Mouse (Mus musculus): ENCODE measurements at regions not wholly inside any gene's neighbourhood (a gene's known extent, or its start where the extent isn't known, plus 50 kb on each side); places are given as distances from the start of the nearest gene placed in this dataset.
"Not testable (repeated sequence)": the region's sequence is repeated elsewhere in the genome, so short reads cannot be mapped to it uniquely, and the experiment has no call there.

- no peak for DNase-seq (ENCODE audit: low read depth)
These were observed 59.6 kb downstream of the Fasl start for GRCm38 (mm10) chr1:161728546-161729206.

- DNase-seq (ENCODE audit: low read depth): not testable (repeated sequence)
These were observed 60.9 kb downstream of the Fasl start for GRCm38 (mm10) chr1:161727357-161727756.

GRCm38 (mm10) chr1:161726098-161726497 is 62.2 kb downstream of the Fasl start:
- DNase-seq (ENCODE audit: low read depth): not testable (repeated sequence)

GRCm38 (mm10) chr1:161719876-161720275 is 68.4 kb downstream of the Fasl start:
- no peak for DNase-seq (ENCODE audit: low read depth)

DNA sequence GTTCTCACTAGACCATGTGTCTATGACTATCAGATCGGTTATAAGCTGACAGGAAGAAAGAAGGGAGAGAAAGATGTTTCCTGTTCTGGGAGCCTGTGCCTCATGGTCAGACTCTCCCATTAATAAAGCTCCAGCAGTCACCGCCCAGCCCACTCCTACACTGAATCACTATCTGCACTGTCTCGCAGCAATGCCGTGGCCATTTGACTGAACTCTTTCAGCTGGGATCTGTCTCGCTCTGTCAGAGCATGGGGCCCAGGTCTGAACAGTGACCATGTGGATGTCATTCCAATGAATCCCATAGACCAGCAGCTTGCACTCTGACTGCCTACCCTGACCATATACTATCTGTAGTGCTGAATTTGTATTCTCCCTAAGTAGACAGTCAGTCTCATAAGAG is 70.0 kb downstream of the Fasl start:
- no peak for DNase-seq (ENCODE audit: low read depth)

GRCm38 (mm10) chr1:161712918-161713317 is 75.4 kb downstream of the Fasl start:
- no peak for DNase-seq (ENCODE audit: low read depth)

GRCm38 (mm10) chr1:161712283-161712682 is 76.0 kb downstream of the Fasl start:
- no peak for DNase-seq (ENCODE audit: low read depth)

GRCm38 (mm10) chr1:161707049-161707448 is 81.2 kb downstream of the Fasl start:
- DNase-seq (ENCODE audit: low read depth): no peak

DNA sequence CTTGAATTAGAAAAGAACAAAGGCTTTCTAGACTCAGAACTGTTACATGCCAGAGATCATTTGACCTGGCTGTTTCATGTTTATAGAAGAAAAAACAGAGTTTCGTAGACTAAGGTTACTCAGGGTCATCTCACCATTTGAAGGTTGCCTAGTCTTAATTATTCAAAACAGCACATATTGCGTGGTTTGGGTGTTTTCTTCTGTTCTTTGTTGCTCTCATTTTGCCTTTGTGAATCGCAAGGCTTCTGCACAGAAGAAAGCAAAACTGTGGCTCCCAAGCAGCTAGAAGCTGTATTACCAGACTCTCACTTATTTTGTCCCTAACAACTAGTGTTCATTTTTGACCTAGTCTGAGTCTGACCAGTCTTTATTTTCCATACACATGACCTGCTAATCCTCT is 83.3 kb downstream of the Fasl start:
- DNase-seq (ENCODE audit: low read depth): no peak

DNA sequence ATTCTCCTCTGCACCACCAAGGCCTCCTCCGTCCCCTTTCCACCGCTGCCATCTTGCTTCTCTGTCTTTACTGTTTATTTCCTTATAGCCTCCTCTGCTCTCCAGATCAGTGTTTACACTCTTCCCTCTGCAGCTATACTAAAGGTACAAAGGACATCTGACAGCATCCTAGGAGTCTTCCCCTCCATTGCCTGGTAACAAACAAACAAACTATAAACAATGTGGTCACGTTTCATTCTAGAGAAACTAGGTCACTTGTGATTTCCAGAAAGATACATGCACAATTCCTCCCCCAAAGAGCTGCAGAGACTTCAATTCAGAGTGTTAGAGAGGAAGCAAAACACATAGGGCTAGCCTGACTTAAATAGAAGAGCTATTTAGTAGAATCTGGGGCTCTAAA is 83.8 kb downstream of the Fasl start:
- DNase-seq (ENCODE audit: low read depth): no peak

DNA sequence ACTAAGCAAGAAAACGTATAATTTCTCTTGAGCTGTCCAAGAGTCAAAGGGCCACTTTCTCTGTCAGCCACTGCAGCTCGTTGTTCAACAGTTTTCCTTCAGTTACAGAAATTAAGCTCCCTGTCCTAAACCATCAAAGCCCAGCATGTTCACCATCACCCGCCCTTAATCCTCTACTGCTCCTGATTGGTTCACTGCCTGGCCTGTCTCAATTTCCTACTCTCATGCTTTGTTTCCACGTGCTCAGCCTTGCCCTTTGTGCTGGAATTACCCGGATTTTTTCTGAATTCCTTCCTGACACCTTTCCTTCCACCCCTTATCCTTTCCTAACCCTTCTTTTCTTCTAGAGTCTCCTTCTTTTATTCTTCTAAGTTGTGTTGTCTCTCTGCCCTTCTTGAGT is 92.4 kb downstream of the Fasl start:
- DNase-seq (ENCODE audit: low read depth): no peak

DNA sequence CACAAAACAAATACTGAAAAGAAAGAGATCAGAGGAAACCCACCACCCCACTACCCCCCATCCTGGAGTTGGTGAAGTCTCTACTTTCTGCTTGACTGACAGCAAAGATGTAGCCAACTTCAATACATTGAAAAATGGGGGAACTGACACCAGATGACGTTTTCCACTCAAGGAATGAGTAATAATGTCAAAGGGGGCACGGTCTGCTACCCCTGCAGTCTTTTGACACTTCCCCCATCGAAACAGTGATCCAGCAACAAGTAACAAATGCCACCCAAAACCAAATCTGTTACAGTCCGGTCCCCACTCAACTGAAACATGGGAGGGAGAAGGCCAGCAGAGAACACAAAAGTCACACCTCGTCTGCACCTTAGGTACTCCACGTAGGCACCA is 94.5 kb downstream of the Fasl start:
- DNase-seq (ENCODE audit: low read depth): no peak

DNA sequence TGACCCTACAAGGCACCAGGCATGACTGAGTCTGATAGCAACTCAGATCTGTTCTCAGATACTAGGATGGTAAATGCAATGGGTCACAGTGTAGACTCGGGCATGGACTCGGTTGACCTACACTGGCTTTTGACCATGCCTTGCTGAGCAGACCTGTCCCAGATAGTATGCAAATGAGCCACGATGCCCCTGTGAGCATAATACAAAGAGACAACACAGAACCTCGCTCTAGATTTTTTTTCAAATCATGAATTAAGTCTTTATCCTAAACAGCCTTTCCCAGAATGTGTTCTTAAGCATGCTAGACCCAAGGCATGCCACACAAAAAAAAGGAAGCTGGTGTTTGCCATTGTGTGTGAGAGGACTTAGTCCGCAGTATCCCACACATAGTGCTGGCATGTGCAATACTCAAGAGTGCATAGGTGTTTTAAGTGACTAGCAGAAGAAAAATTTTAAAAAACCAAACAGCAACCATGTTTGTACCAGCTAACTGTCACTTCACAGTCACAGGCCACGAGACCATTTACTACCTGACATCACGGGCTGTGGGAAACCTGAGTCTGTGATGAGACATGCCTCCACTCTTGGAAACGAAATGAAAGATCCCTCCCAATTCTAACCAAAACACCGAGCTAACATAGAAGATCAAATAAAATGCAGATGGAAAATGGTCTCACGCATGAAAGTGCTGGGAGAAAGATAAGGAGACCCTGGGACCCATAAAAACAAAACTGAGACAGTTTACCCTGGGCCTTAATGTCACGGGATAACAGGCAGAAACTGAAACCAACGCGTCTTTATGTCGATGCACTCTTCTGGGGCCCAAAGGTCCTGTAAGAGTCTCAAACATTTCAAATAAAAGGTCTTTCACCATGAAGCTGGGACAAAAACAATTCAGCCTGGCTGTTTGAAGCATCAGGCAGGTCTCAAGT is 95.2 kb downstream of the Fasl start:
- DNase-seq (ENCODE audit: low read depth): no peak

DNA sequence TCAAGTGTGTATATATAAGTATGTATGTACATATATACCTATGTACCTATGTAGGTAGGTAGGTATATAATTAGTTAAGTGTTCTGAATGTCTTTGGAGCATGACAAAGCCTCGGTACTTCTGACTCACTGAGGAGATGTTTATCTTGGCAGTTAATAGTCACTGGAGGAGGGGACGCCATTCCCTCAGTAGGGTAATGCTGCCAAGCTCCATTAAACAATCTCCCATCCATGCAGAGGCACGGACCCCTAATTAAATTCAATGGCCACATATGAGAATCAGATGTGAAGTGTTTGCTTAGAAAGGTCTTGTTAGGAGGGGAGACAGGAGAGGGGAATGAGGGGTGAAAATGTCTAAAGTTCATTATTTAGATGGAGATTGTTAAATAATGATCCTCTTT is 99.3 kb downstream of the Fasl start:
- no peak for DNase-seq (ENCODE audit: low read depth)

DNA sequence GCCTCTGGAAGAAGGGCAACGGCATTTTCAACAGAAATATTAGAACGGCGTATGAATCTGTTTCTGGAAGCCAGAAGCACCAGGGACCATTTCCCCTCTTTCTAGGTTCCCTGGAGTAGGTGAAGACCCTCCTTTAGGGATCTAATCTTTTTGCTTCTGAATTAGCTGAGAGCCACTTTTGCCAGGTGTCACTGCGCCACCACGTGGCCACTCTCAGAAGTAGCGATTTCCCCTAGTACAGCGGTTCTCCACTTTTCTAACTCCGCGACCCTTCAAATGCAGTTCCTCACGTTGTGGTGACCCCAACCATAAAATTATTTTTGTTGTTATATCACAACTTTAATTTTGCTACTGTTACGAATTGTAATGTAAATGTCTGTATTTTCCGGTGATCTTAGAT is 100.7 kb downstream of the Fasl start:
- DNase-seq (ENCODE audit: low read depth): no peak

DNA sequence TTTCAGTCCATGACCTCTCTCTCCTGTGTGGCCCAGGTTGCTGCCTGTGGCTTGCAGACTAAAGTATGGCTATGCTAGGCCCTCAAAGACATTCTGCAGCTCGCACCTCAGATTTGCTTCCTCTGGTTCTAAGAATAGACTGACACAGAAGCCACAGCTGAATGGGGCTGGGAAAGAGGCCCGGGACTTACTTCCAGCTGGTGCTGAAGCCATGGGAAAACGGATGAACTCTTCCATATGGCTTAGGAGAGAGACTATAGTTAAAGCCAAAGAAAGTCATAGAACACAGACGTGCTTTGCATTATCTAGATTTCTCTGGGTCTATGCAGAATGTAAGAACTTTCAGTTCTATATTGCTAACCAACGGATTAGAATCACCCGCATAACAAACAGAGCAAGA is 107.7 kb downstream of the Fasl start:
- DNase-seq (ENCODE audit: low read depth): no peak

GRCm38 (mm10) chr1:161670937-161671336 is 117.4 kb downstream of the Fasl start:
- no peak for DNase-seq (ENCODE audit: low read depth)

GRCm38 (mm10) chr1:161664321-161664720 is 124.0 kb downstream of the Fasl start:
- DNase-seq (ENCODE audit: low read depth): no peak

GRCm38 (mm10) chr1:161663351-161663750 is 124.9 kb downstream of the Fasl start:
- no peak for DNase-seq (ENCODE audit: low read depth)

DNA sequence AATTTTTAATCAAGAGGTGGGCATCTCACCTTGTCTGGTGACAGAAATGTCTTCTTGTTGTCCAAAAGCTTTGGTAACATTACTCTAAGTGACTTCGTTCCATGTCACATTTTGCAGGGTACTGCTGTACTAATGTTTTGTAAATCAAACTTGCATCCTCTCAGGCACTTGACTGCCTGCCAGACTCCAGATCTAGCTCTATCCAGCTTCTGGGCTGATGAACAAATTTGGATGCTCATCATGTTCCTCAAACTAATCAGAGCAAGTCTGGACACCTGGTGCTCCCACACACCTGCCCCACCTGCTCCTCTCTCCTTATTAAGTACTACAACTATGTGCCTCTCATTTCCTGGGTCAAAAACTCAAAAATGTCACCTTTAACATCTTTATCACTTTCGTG is 126.1 kb downstream of the Fasl start:
- DNase-seq (ENCODE audit: low read depth): no peak

DNA sequence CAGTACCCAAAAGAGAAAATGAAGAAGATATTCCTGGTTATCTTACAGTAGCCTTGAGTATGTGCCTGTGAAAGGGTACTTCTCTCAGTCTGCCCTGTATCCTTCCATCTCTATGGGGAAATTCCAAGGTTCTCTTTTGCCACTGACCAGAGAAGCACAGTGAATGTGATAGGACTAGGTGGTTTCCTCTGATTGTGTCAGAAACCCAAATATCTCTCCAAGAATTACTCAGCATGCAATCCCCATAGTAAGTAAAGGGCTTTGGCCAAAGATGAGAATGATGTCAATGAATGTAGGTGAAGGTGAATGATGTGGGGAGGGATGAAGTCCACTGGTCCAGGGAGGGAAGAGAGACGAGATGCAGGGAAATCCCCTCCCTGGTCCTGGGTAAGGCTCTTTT is 130.8 kb downstream of the Fasl start:
- DNase-seq (ENCODE audit: low read depth): no peak

GRCm38 (mm10) chr1:161649387-161649786 is 138.9 kb downstream of the Fasl start:
- DNase-seq (ENCODE audit: low read depth): no peak

DNA sequence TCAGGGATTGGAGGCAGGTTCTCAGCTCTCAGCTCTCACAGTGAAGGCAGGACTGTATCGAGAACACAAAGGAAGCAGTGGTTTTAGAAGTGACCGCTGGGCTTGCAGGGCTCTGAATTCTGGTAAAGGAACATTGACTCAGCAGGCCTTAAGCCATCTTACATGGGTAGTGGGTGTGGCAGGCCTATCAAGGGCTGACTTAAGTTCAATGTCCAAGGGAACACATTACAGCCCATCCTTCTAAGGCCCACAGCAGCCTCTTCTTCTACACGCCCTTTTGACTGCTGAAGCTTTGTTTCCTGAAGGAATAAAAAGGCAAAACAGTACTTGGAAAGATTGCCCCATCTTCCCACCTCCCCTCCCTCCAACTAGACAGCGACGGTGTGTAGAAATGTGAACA is 137.6 kb downstream of the Tnfsf18 start:
- DNase-seq (ENCODE audit: low read depth): no peak

Data from gonadal fat pad, adult 2 months (tissue).